Mouse (Mus musculus): ENCODE results near the gene Rps21. TPM values are rescaled to one million over a fixed set of nuclear protein-coding genes. Genes with fewer than 3 reads are reported as not detected.

Gene Rps21
- polyA plus RNA-seq (2012; rRNA removed), result 2,485 and 2,694 TPM in 2 replicates

DNA sequence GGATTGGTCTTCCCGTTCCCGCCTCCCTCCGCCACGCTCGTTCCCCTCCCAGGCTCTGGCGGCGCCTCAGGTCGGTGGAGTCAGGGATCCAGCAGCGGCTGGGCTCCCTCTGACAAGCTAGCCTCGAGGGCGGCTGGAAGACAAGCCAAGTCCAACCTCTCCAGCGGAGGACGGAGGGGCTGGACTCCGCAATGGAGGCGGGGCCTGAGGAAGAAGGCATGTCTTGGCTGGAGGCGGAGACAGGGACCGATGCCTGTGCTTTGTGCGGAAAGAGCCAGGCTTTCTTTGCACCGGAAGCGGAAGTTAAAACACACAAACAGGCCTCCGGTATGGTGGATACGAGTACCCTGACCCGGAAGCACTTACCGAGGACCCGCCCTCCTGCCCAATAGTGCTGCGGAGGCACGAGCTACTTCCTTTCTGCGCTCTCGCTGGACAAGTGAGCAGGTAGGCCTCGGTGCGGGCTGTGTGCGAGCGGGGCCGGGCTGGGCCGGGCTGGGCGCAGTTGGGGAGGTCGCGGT, at the start of gene Rps21:
Gene Rps21, plus strand, starts transcription at position 377 of the 521 bp plus-strand sequence.

DNA sequence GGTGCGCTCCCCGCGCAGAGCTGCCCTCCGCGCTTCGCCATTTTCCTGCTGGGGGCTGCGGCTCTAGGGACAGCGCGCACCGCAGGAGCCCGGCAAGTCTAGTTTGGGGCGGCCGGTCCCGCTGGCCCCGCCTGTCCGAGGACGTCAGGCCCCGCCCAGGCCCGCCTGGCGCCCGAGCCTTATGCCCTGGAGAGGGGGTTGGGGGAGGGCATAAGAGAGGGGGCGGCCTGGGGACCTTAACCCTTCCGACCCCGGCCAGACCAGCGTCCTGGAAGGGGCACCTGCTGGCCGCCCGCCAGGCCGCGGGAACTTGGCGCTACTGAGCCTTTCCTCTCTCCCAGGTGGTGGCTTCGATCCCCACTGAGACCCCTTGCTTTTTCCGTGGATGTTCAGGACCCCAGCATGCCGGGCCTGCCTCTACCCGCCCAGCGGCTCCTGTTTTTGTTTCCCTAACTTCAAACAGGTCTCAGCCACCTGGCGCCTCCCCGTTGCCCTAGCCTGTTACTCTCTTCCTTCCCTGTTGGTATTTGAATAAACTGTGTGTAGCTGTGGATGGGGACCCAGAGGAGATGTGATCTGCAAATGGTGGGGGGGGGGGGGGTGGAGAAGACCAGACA, 31.3 kb upstream of the Rps21 start, which contains the start of gene Lama5:
Gene Lama5, minus strand, starts transcription at position 98 of the 617 bp plus-strand sequence.

GRCm38 (mm10) chr2:180273394-180274244, 16.4 kb downstream of the Rps21 start, which contains the start of gene Cables2:
TSS of gene Cables2 (minus strand) at chr2:180273496.

GRCm38 (mm10) chr2:180289440-180290108, 32.4 kb downstream of the Rps21 start, which contains the start of gene Rbbp8nl:
TSS of gene Rbbp8nl (minus strand) at chr2:180289879.

Other genes starting within 250 kb of the Rps21 start
- gene Lsm14b, start 232.4 kb upstream of the Rps21 start, polyA plus RNA-seq (2012; rRNA removed), result 148 and 176 TPM in 2 replicates
- 342 and 356 TPM in 2 replicates for gene Psma7, start 214.9 kb upstream of the Rps21 start, polyA plus RNA-seq (2012; rRNA removed)
- gene Ss18l1, start 214.9 kb upstream of the Rps21 start, polyA plus RNA-seq (2012; rRNA removed), result 51.1 and 57.3 TPM in 2 replicates
- 38.6 and 40.5 TPM in 2 replicates for gene Mtg2, start 186.8 kb upstream of the Rps21 start, polyA plus RNA-seq (2012; rRNA removed)
- 7.8 and 9.2 TPM in 2 replicates for gene Hrh3, start 152.9 kb upstream of the Rps21 start, polyA plus RNA-seq (2012; rRNA removed)
- gene Osbpl2, start 138.1 kb upstream of the Rps21 start, polyA plus RNA-seq (2012; rRNA removed), result 48.9 and 49.4 TPM in 2 replicates
- 85.9 and 102 TPM in 2 replicates for gene Adrm1, start 85.9 kb upstream of the Rps21 start, polyA plus RNA-seq (2012; rRNA removed)
- gene Lama5, start 31.5 kb upstream of the Rps21 start, polyA plus RNA-seq (2012; rRNA removed), result 6.8 and 7.1 TPM in 2 replicates
- gene Cables2, start 16.1 kb downstream of the Rps21 start, polyA plus RNA-seq (2012; rRNA removed), result 57.8 and 58.0 TPM in 2 replicates
- gene Rbbp8nl, start 32.5 kb downstream of the Rps21 start, polyA plus RNA-seq (2012; rRNA removed), result 0.03 TPM in 1 of 2 replicates, not detected in the other
- gene Gata5, start 77.3 kb downstream of the Rps21 start, polyA plus RNA-seq (2012; rRNA removed), result not detected in 2 replicates
- 3.5 and 3.8 TPM in 2 replicates for gene Slco4a1, start 198.9 kb downstream of the Rps21 start, polyA plus RNA-seq (2012; rRNA removed)
- 12.6 and 16.3 TPM in 2 replicates for gene Ntsr1, start 242.6 kb downstream of the Rps21 start, polyA plus RNA-seq (2012; rRNA removed)